Mouse (Mus musculus) midbrain, embryonic 10.5 days (tissue): ENCODE data around the gene Ddx5. TPM values are rescaled to one million over a fixed set of nuclear protein-coding genes. Genes with fewer than 3 reads are reported as not detected.
"Not testable (repeated sequence)": the region's sequence is repeated elsewhere in the genome, so short reads cannot be mapped to it uniquely, and the experiment has no call there.

ENCODE experiments used
- DNase-seq: peaks from one replicate; pipeline ENCODE4 v3.0.0-alpha.2; 2017; ENCODE audit warnings: low spot score
- H3K27ac ChIP-seq: fragments of 300-500 bp; sonication (generic); replicated peaks from 2 replicates; pipeline ENCODE4 v1.5.1; 2016; ENCODE audit warnings: mild to moderate bottlenecking
- H3K27me3 ChIP-seq: fragments of 300-500 bp; sonication (generic); 2 replicates; pipeline ENCODE4 v1.6.1; 2016; ENCODE audit warnings: low read depth, mild to moderate bottlenecking; ENCODE audit not compliant: poor library complexity, severe bottlenecking
- H3K36me3 ChIP-seq: fragments of 300-500 bp; sonication (generic); 2 replicates; pipeline ENCODE4 v1.6.1; 2016; ENCODE audit warnings: mild to moderate bottlenecking, moderate library complexity
- H3K4me1 ChIP-seq: fragments of 300-500 bp; sonication (generic); 2 replicates; pipeline ENCODE4 v1.6.1; 2016
- H3K4me3 ChIP-seq: fragments of 300-500 bp; sonication (generic); 2 replicates; pipeline ENCODE4 v1.5.1; 2016; ENCODE audit warnings: mild to moderate bottlenecking, moderate library complexity
- H3K9me3 ChIP-seq: fragments of 300-500 bp; sonication (generic); replicated peaks from 2 replicates; pipeline ENCODE4 v1.6.1; 2016; ENCODE audit warnings: mild to moderate bottlenecking
- WGBS: fragments of 180-500 bp; shearing (Covaris S2); methylation state at CpG from one replicate; pipeline ENCODE4 v1.1.7; 2016; 5-methylcytosine and 5-hydroxymethylcytosine counted together
- polyA plus RNA-seq: library from polyadenylated mRNA; unstranded; fragments of >200 nt; fragmentation: Nextera tagmentation; extraction: Ambion mirVana; gene quantifications from 2 replicates; pipeline ENCODE4 v1.2.1, GENCODE M21; 2016

Ddx5 gene
- polyA plus RNA-seq, 1 experiment from 2014 or later = 295 TPM

GRCm38 (mm10) chr11:106787131-106788025 lies 1.6 kb downstream of the Ddx5 start:
- Histone ChIP-seq H3K9me3 (no peaks in the 10 kb centered on the region), H3K4me3 (peak overlapping the region; percentile 96), H3K27ac (peak overlapping the region; percentile 100), H3K4me1 (peaks cover 30% of the 10 kb centered on the region), H3K36me3 (peaks cover 64% of the 10 kb centered on the region), H3K27me3 (no peaks in the 10 kb centered on the region)
- DNase-seq = peak; percentile 83
- under 1% methylated on average over 65 of the region's 65 CpGs for WGBS

GRCm38 (mm10) chr11:106785043-106785442 lies 3.9 kb downstream of the Ddx5 start:
- DNase-seq = no peak
- peaks cover 76% of the 10 kb centered on the region for H3K36me3 ChIP-seq
- no peaks in the 10 kb centered on the region for H3K9me3 ChIP-seq
- no peak overlapping the region for H3K27ac ChIP-seq
- WGBS = 92% methylated on average over 1 of the region's 1 CpGs
- peak overlapping the region; percentile 96; the same call in 1 of the 2 replicates for H3K4me3 ChIP-seq
- peaks cover 18% of the 10 kb centered on the region for H3K4me1 ChIP-seq
- H3K27me3 ChIP-seq = no peaks in the 10 kb centered on the region

GRCm38 (mm10) chr11:106784476-106784875 lies 4.5 kb downstream of the Ddx5 start:
- H3K36me3 ChIP-seq = peaks cover 77% of the 10 kb centered on the region
- WGBS = 91% methylated on average over 2 of the region's 2 CpGs

GRCm38 (mm10) chr11:106782841-106783764 lies 5.9 kb downstream of the Ddx5 start:
- Histone ChIP-seq H3K27ac (no peak overlapping the region), H3K4me1 (peaks cover 22% of the 10 kb centered on the region), H3K36me3 (peaks cover 80% of the 10 kb centered on the region), H3K4me3 (no peak overlapping the region), H3K27me3 (no peaks in the 10 kb centered on the region), H3K9me3 (no peaks in the 10 kb centered on the region)
- DNase-seq = no peak
- WGBS = 90% methylated on average over 9 of the region's 9 CpGs

More at GRCm38 (mm10) chr11:106784476-106784875, 4.5 kb downstream of the Ddx5 start:
- DNase-seq = no peak
- H3K27ac ChIP-seq = no peak overlapping the region
- H3K27me3 ChIP-seq = no peaks in the 10 kb centered on the region
- H3K9me3 ChIP-seq = no peaks in the 10 kb centered on the region
- H3K4me1 ChIP-seq = peaks cover 20% of the 10 kb centered on the region
- no peak overlapping the region for H3K4me3 ChIP-seq

GRCm38 (mm10) chr11:106782271-106782670 lies 6.7 kb downstream of the Ddx5 start:
- not testable (repeated sequence) for H3K27me3 ChIP-seq, H3K4me3 ChIP-seq, H3K9me3 ChIP-seq, DNase-seq, H3K27ac ChIP-seq
- 91% methylated on average over 7 of the region's 7 CpGs for WGBS
- Histone ChIP-seq H3K36me3 (peaks cover 76% of the 10 kb centered on the region), H3K4me1 (peaks cover 28% of the 10 kb centered on the region)

GRCm38 (mm10) chr11:106780590-106781220 lies 8.3 kb downstream of the Ddx5 start:
- 0 out of 2 replicates have a peak overlapping the region, but pooled peaks have one; percentile 14 for H3K4me3 ChIP-seq
- no peak for DNase-seq
- no peak overlapping the region for H3K27ac ChIP-seq
- H3K9me3 ChIP-seq = no peaks in the 10 kb centered on the region
- peaks cover 17% of the 10 kb centered on the region for H3K4me1 ChIP-seq
- H3K36me3 ChIP-seq = peaks cover 72% of the 10 kb centered on the region
- no peaks in the 10 kb centered on the region for H3K27me3 ChIP-seq
- WGBS = 82% methylated on average over 6 of the region's 6 CpGs

- Histone ChIP-seq H3K4me1 (peaks cover 15% of the 10 kb centered on the region; the same call in 1 of the 2 replicates), H3K36me3 (peaks cover 72% of the 10 kb centered on the region), H3K27ac (no peak overlapping the region), H3K27me3 (no peaks in the 10 kb centered on the region), H3K9me3 (no peaks in the 10 kb centered on the region), H3K4me3 (peak overlapping the region; percentile 95; the same call in 1 of the 2 replicates)
- WGBS = 76% methylated on average over 4 of the region's 4 CpGs
- DNase-seq = no peak
These were observed 8.9 kb downstream of the Ddx5 start for GRCm38 (mm10) chr11:106780089-106780425.

GRCm38 (mm10) chr11:106779388-106780088 lies 9.4 kb downstream of the Ddx5 start, which contains the start of gene Polg2:
TSS of gene Polg2 (minus strand) at chr11:106779537.
- Histone ChIP-seq H3K36me3 (peaks cover 72% of the 10 kb centered on the region), H3K4me3 (peak within 1 kb of the TSS; percentile 95), H3K4me1 (peaks cover 15% of the 10 kb centered on the region; the same call in 1 of the 2 replicates), H3K27ac (peak within 1 kb of the TSS; percentile 93), H3K27me3 (no peaks in the 10 kb centered on the region), H3K9me3 (no peaks in the 10 kb centered on the region)
- peak; percentile 91 for DNase-seq
- 3% methylated on average over 30 of the region's 30 CpGs for WGBS

- 4% methylated on average over 39 of the region's 39 CpGs for WGBS
- Histone ChIP-seq H3K27ac (peak overlapping the region; percentile 93), H3K36me3 (peaks cover 72% of the 10 kb centered on the region), H3K9me3 (no peaks in the 10 kb centered on the region), H3K4me3 (peak overlapping the region; percentile 95), H3K27me3 (no peaks in the 10 kb centered on the region), H3K4me1 (peaks cover 15% of the 10 kb centered on the region; the same call in 1 of the 2 replicates)
- no peak for DNase-seq
These were observed 10.2 kb downstream of the Ddx5 start for GRCm38 (mm10) chr11:106778589-106779387.

- H3K27me3 ChIP-seq = no peaks in the 10 kb centered on the region
- peaks cover 15% of the 10 kb centered on the region; the same call in 1 of the 2 replicates for H3K4me1 ChIP-seq
- no peaks in the 10 kb centered on the region for H3K9me3 ChIP-seq
- WGBS = 92% methylated on average over 7 of the region's 7 CpGs
- H3K4me3 ChIP-seq = peak overlapping the region; percentile 95; the same call in 1 of the 2 replicates
- H3K36me3 ChIP-seq = peaks cover 72% of the 10 kb centered on the region
- DNase-seq = no peak
- no peak overlapping the region for H3K27ac ChIP-seq
These were observed 10.9 kb downstream of the Ddx5 start for GRCm38 (mm10) chr11:106778132-106778531.

GRCm38 (mm10) chr11:106777395-106777794 lies 11.6 kb downstream of the Ddx5 start:
- H3K36me3 ChIP-seq = peaks cover 72% of the 10 kb centered on the region
- H3K4me3 ChIP-seq = no peak overlapping the region
- DNase-seq = no peak
- H3K4me1 ChIP-seq = peaks cover 15% of the 10 kb centered on the region; the same call in 1 of the 2 replicates
- no peaks in the 10 kb centered on the region for H3K27me3 ChIP-seq
- no peaks in the 10 kb centered on the region for H3K9me3 ChIP-seq
- H3K27ac ChIP-seq = no peak overlapping the region
- 94% methylated on average over 3 of the region's 3 CpGs for WGBS
